Mouse (Mus musculus): ENCODE measurements around the gene D630023F18Rik.

D630023F18Rik gene

DNA sequence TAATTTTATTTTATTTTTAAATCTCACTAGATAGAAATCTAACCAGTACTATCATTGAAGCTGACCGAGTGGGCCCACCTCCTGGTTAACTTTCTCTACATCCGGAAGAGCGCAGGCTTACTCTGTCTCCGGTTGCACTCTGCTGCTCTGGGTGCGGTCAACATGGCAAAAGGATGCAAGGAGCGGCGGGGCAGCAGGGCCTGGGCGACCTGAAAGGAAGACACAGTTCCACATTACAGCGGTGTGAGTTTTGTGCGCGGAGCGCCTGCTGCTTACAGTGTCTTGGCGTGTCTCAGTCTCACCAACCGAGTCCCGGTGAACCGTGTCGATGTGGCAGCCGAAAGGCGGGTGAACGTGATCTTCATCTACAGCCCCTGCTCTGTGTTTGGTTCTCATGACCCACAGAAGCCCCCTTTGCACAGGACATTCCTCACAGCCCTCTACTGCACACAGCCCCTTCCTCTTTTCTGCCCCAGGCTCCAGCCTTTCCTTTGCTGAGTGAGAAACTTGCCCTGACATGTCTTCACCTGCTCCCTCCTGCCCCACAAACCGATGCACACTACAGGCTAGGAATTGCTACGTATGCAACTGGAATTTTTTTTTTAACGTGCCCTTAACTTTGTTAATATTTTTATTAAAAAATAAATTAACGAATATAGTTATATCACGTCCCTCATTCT is 13.1 kb downstream of the D630023F18Rik start:
- no peak for DNase-seq

DNA sequence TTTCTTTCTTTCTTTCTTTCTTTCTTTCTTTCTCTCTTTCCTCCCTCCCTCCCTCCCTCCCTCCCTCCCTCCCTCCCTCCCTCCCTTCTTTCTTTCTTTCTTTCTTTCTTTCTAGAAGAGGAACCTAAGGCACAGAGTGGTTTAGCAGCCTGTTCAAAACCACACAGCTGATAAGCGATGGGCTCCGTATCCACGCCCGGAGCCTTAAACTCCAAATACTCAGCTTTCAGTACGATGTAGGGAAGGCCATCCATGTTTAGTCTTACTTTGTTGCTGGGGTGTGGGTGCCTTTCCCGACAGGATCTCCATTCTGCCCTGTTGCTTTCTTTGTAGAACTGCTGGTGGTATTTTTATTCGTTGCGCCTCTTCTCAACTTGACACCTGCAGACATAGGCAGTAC is 13.8 kb downstream of the D630023F18Rik start:
- no peak for DNase-seq

DNA sequence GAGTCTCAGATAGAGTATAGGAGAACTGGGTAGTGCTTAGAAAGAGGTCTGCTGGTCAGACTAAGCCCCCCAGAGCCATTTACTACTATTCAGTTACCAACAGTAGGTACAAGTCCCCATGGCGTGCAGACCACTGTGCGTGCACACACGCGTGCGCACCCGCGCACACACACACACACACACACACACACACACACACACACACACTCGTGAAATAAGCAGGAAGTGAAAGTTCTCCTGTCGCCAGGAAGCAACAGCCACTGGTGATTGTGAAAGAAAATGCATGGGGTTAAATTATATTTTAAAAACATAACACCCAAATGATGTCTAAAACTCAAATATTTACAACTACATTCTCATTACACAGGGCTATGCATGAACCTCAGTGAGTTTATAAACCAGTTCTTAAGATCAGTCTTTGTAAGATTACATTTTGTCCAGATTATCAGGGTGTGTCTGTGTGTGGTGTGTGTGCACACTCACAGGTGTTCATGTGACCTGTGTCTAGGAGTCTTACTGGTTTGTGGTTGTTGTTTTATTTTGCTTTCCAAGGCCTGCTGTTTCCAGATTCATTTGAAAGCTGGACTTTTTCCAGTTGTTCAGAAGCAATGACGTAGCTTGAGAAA is 15.2 kb downstream of the D630023F18Rik start:
- DNase-seq, result no peak

DNA sequence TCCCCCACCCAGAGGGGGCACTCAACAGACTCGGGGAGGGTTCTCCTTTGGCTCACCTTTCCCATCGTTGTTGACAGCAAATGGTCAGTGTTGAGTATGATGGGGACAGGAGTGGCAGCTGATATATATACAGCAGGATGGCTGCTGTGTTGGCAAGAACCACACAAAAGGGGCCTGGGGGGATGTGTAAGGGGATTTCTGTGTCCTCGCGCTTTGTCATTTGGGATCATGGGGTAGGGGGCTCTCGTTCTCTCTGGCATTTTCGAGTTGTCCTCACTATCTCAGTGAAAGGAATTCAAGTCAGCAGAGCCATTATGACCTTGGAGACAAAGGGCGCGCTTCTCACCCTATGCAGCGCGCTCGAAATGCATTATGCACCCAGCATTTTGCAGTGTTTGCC is 19.7 kb downstream of the D630023F18Rik start, which contains the start of gene Cryga:
TSS of gene Cryga (minus strand) at position 101 of the 400 bp plus-strand sequence.
- no peak for DNase-seq

DNA sequence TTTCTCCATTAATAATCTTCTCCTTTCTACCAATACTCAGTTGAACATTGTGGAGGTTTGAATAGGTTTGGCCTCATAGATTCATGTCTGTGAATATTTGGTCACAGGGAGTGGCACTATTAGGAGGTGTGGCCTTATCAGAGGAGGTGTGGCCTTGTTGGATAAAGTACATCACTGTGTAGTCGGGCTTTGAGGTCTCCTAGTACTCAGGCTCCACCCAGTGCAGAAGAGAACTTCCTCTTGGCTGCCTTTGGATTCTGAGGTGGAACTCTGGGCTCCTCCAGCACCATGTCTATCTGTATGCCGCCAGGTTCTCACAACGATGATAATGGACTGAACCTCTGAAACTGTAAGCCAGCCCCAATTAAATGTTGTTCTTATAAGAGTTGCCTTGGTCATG is 26.1 kb downstream of the D630023F18Rik start:
- DNase-seq, result no peak

DNA sequence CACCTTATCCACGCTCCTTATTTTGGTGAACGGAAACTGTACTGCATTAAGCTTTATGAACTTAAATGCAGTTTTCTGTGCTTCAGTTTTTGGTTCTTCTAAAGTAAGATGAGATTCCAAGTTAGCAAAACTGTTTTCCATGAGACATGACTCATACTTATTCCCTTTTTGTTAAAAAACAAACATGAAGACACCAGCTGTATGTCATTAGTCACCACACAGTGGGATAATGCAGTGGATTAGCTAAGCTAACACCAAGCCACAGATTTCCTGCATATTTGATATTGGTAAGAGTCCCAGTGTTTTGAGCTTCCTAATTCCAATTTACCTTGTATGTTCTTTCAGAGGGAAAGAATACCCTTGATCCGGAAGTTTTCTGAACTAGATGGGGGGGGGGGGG is 31.4 kb downstream of the D630023F18Rik start:
- DNase-seq, result no peak

DNA sequence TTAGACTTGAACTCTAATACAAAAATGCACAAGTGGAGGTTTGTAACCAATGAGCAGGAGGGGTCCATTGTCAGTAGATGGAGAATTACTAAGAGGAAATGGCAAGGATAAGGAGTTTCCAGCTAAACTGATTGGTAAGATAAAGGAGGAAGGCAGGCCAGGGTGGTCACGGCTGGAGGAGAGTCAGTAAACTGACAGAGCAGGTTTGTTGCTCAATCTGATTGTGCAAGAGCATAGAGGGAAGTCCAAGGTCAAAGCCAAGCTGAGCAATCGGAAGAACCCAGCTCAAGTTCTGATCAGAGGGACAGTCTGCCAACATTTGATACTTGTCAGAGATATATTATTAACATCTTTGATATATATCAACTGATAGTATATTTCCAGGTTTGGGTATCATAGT is 32.6 kb downstream of the D630023F18Rik start:
- DNase-seq, result no peak

DNA sequence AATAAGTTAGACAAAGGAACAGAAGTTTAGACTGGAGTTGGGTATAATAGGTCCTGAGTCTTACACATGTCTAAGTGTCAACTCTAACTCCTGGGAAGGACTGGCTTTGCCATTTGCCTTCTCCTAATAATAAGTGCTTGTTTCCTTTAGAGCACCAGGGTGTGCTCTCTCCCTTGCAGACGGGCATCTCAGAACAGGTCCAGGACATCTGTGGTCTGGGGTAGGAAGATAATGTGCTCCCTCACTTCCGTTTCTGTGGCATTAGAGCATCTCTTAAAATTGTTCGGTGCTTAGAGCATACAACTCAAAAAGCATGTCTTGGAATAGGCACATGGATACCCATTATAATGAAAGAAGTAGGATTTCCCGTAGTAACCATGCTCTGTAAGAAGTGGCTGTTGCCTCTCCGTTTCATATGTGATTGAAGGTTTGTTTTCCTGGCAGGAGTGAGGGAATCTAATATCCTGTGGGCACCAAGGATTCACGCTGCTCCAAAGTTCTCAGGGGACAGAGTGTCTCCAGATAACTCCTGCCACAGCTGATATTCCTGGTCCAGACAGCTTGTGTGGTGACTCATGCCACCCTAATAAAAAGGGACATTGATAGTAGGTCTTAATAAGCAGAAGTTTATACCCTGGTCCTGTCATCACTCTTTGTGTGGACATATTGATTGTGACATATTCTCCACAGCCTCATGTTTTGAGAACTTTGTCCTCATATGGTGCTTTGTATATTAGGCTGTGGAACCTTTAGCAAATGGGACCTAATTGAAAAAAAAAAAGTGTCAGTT is 34.3 kb downstream of the D630023F18Rik start:
- no peak for DNase-seq

DNA sequence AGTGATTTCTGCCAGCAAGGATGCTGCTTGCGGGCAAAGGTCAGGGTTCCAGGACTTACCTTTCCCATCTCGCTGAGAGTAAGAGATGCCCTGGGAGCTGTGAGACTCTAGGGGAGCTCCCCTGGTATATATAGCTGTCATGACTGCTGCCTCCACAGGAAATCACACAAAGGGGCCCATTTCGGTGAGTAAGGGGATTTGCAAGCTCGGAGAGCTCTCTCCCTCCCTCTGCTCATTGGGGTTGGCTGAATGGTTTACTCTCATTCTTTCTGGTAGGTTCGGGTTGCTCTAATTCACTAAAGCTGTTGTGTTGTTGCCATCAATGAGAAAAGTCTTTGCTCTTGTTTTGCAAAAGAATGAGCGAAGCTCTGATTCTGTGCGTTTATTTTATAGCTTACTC is 40.8 kb downstream of the D630023F18Rik start, which contains the start of gene Crygb:
TSS of gene Crygb (minus strand) at position 101 of the 400 bp plus-strand sequence.
- no peak for DNase-seq

DNA sequence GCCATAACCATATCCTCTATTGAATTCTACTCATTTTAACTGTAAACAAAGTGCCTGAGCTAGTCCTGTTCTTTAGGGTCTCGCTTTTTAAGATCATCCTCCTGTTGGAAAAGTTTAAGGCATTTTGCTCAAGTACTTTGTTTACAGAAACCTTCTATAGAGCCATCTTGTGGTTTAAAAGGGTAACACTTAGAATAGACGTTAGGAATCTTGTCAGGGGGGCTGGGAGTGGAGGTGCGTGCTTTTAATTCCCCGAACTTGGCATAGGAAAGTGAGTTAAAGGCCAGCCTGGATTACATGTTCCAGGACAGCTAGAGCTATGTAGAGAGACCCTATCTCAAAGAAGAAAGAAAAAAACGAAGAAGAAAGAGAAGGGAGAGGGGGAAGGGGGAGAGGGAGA is 47.4 kb downstream of the D630023F18Rik start:
- DNase-seq, result no peak

DNA sequence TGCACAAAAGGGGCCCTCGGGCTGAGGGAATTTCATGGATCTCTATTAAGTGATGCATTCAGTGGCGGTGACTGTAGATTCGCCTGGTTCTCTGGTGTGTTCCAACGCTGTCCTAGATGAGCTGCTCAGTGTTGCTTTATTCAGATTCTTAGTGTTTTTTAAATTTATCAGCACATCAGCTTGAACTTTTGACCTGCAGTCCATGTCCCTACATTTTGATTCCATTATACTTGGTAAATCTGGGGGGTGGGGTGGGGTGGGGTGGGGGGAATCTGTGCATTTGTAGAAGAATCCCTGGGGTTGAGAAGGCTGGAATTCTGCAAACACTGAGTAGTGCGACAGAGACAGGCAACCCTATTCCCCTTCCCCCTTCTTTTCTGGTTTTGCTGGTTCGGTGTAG is 49.4 kb downstream of the D630023F18Rik start, which contains the start of gene Crygc:
TSS of gene Crygc (minus strand) at position 101 of the 400 bp plus-strand sequence.
- no peak for DNase-seq

DNA sequence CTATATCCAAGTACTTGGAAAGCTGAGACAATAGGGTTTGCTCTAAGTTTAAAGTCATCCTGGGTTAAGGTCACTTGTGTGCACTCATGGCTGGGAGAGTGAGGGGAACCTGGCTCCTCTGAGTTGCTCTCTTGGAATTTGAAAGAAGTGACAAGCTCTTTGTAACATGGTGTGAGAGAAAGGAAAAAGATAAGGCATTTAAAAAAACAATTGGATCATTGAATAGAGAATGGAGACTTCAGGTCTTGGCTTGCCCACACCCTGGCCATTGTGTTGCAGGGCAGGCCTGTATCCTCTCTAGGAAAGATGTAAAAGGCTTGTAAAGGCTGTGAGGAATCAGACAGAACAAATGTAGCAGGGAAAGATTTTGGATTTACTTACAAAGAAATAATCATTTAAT is 55.2 kb downstream of the D630023F18Rik start:
- DNase-seq, result no peak

DNA sequence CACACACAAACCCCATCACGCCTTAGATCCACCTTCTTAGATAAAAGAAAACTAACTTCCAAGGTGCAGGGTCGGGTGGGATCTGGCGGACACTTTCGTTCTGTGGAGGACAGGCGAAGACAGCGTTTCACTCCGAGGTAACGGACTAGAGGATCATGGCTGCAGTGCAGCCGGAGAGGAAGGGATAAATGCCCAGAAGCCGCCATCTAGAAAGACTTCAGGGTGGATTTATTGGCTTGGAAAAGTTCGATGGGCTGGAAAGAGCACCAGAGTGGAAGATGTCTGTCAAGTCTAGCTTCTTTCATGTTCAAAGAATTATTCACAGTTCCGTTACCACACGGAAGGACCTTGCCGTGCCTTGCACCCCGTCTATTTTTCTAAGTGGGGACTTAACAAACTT is 58.8 kb downstream of the D630023F18Rik start:
- no peak for DNase-seq

DNA sequence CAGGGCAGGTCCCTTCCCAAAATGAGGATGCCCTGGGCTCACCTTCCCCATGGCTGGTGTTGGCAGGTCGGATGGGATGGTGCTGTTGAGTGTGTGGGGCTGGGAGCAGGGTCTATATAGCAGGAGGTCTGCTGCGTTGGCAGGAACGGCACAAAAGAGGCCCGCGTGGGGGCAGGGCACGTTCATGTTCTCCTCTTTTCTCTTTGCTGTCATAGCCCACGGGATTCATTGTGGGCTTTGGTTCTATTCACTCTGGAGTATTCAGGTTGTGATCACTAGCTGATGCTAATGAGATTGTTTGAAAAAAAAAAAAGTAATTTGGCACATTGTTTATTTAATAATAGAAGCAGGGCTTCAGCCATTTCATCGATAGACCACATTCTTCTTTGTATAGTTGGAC is 59.7 kb downstream of the D630023F18Rik start, which contains the start of gene Crygd:
TSS of gene Crygd (minus strand) at position 101 of the 400 bp plus-strand sequence.
- no peak for DNase-seq

Measured in cerebellum, adult 9-11 months (tissue).